Mouse (Mus musculus): ENCODE results near the gene Gm4756.
A peak's percentile ranks its signal among the peaks of the same experiment; 100 is the strongest.
"Not testable (repeated sequence)": the region's sequence is repeated elsewhere in the genome, so short reads cannot be mapped to it uniquely, and the experiment has no call there.

The Gm4756 gene

GRCm38 (mm10) chr12:72649611-72650330 lies at the start of gene Gm4756:
TSS of gene Gm4756 (minus strand) at chr12:72649661.
- DNase-seq: no peak

GRCm38 (mm10) chr12:72694901-72695463 lies 45.5 kb upstream of the Gm4756 start:
- no peak for DNase-seq

- no peak for DNase-seq
Measured at GRCm38 (mm10) chr12:72694438-72694837, 45.0 kb upstream of the Gm4756 start.

GRCm38 (mm10) chr12:72693895-72694294 lies 44.4 kb upstream of the Gm4756 start:
- no peak for DNase-seq

GRCm38 (mm10) chr12:72688281-72688680 lies 38.8 kb upstream of the Gm4756 start:
- DNase-seq: not testable (repeated sequence)

- DNase-seq: not testable (repeated sequence)
Measured at GRCm38 (mm10) chr12:72687741-72688140, 38.3 kb upstream of the Gm4756 start.

- not testable (repeated sequence) for DNase-seq
Measured at GRCm38 (mm10) chr12:72686566-72686965, 37.1 kb upstream of the Gm4756 start.

- no peak for DNase-seq
Measured at GRCm38 (mm10) chr12:72683612-72684011, 34.2 kb upstream of the Gm4756 start.

- DNase-seq: no peak
Measured at GRCm38 (mm10) chr12:72682511-72683282, 33.2 kb upstream of the Gm4756 start.

- no peak for DNase-seq
Measured at GRCm38 (mm10) chr12:72681919-72682318, 32.5 kb upstream of the Gm4756 start.

- DNase-seq: no peak
Measured at GRCm38 (mm10) chr12:72679635-72680034, 30.2 kb upstream of the Gm4756 start.

GRCm38 (mm10) chr12:72674820-72675219 lies 25.4 kb upstream of the Gm4756 start:
- no peak for DNase-seq

GRCm38 (mm10) chr12:72674079-72674797 lies 24.8 kb upstream of the Gm4756 start:
- no peak for DNase-seq

- no peak for DNase-seq
Measured at GRCm38 (mm10) chr12:72671516-72672135, 22.2 kb upstream of the Gm4756 start.

GRCm38 (mm10) chr12:72670921-72671320 lies 21.5 kb upstream of the Gm4756 start:
- no peak for DNase-seq

GRCm38 (mm10) chr12:72667868-72668469 lies 18.5 kb upstream of the Gm4756 start:
- no peak for DNase-seq

GRCm38 (mm10) chr12:72666015-72666414 lies 16.6 kb upstream of the Gm4756 start:
- no peak for DNase-seq

GRCm38 (mm10) chr12:72664735-72665337 lies 15.4 kb upstream of the Gm4756 start, which contains the start of gene Dhrs7:
TSS of gene Dhrs7 (minus strand) at chr12:72664909.
- DNase-seq: peak; percentile 73

- peak; percentile 52 for DNase-seq
Measured at GRCm38 (mm10) chr12:72664020-72664734, 14.7 kb upstream of the Gm4756 start.

- DNase-seq: no peak
Measured at GRCm38 (mm10) chr12:72655775-72656174, 6.3 kb upstream of the Gm4756 start.

- DNase-seq: peak; percentile 79
Measured at GRCm38 (mm10) chr12:72654698-72655097, 5.2 kb upstream of the Gm4756 start.

Data from right cerebral cortex, postnatal 4 days (tissue).